Mouse (Mus musculus) adrenal gland, adult (tissue): ENCODE measurements around the gene 1700020L24Rik.

Source experiments
- DNase-seq, 2 experiments: peaks; one replicate each; pipeline ENCODE4 v3.0.0; 2022 to 2023; ENCODE audit warnings: low spot score in 1 of 2; ENCODE audit not compliant: inconsistent age in 2 of 2

Gene 1700020L24Rik

DNA sequence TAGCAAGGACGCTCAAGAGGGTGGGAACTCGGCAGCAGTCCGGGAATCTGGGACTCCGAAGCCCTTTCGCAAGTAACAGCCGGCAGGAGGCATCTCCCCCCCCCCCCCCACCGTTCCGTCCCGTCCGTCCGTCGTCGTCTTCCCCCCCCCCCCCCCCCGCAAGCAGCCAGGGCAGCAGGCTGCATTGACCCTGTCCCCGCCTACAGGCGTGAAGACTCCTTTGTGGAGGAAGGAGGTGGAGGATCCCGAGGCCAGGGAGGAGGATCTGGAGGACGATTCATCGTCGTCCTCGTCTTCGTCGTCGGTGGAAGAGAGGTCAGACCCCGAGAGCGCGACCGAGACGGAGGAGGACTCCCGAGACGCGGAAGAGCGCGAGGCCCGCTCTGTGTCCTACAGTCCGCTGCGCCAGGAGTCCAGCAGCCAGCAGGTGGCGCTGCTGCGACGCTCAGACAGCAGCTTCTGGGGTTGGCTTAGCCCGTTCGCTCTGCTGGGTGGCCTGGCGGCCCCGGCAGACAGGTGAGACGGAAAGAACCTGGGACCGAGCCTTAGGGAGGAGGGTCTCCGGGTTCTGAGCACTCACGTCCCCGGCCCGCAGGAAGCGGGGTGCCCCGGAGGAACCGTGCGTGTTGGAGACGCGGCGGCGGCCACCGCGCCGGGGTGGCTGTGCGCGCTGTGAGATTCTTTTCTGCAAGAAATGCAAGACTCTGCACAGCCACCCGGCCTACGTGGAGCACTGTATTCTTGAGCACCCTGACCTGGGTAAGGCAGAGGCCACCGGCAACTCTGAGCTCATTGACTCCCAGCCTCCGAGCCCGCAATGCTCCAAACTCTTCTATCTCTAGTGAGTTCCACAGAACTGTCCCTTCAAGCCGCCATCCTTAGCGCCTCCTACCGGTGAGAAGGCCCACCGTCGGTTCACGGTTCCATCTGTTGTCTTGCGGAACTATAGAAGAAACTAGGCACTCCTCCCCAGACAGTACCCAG, 2.9 kb downstream of the 1700020L24Rik start:
- DNase-seq, result peak; percentile 88 to 96

DNA sequence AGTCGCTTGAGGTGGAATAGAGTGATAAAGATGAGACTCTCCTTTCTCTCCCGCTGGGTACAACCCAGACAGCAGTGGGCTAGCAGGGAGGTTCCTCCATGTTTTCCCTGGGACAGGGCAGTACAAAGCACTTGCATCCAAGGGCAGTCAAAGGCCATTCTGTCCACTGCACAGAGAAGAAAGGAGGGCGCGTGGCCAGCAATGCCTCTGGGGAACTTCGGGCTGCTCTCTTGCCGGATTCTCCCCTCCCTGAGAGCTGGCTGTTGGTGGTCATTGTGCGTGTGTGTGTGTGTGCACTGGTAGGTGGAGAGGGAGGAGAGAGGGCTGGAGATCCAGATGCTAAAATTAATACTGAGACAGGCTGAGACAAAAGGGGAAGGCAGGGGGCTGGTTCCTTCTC, 3.8 kb downstream of the 1700020L24Rik start:
- DNase-seq, result peak; percentile 40 to 79

DNA sequence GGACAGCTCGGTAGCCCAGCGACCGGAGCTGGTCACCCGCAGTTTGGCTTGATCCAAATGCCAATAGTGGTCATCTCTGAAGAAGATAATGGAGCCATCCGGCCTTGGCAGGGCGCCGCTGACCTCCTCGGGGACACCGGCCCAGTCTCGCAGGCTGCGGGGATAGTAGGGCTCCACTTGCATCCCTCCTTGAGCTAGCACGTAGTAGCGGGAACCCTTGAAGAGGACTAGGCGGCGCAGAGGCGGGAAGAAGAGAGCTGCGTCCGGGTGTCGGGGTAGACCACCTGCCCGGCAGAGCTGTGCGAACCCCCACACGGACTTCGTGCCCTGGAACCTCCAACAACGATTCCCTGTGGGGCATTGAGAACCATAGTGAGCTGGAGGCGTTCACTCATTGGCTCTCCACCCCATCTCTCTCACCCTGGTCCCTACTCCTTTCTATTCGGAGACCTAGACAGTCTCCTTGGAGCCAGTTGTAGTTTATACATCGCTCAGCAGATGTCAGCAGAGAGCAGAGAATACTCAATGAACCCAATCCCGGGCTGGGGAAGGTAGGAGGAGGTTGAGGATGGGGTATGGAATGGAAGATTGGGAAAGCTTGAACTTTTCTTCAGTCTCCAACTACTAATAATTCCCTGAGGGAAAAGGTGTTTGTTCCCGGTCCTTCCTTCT, 5.3 kb downstream of the 1700020L24Rik start:
- DNase-seq, result peak; percentile 73 to 94

DNA sequence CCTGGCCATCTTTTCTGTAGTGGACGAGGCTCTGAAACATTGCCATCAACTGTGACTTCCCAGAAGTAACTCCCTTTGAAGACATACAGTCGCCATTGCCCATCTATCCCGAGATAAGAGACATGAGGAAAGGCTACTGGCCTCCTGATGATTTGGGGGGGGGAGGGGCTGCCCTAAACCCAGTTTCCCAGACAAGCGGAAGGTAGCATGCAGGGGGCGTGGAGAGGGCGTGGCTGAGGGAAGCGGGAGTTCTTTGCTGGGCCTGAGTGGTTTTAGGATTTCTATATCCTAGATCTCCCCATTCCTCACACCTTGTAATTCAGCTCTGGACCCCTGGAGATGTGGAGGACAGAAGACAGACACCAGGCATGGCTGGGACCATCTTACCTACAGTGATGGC, 6.3 kb downstream of the 1700020L24Rik start:
- DNase-seq, result no peak

- DNase-seq, result peak in 1 of 2 experiments; percentile 25
Measured at GRCm38 (mm10) chr11:83445001-83445400, 7.5 kb downstream of the 1700020L24Rik start.

DNA sequence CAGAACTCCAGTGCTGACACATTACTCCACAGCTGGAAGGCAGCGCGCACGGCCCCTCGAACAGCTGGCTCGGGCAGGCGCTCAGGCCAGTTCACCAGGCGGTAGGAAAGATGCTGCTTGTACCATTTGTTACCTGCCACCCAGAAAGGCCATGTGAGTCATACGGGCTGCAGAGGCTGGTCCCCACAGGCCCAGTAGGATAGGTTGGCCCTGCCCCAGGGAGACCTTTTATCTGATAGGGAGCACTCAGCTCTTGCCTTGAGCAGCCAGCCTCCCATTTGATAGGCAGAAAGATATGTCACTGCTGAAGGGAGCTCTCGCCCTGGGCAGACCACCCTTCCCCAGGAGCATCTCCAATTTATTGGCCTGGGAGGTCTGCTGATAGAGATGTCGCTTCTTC, 10.1 kb downstream of the 1700020L24Rik start:
- DNase-seq, result peak in 1 of 2 experiments; percentile 36

- DNase-seq, result peak; percentile 37 to 69
Measured at GRCm38 (mm10) chr11:83448021-83448926, 10.8 kb downstream of the 1700020L24Rik start.

DNA sequence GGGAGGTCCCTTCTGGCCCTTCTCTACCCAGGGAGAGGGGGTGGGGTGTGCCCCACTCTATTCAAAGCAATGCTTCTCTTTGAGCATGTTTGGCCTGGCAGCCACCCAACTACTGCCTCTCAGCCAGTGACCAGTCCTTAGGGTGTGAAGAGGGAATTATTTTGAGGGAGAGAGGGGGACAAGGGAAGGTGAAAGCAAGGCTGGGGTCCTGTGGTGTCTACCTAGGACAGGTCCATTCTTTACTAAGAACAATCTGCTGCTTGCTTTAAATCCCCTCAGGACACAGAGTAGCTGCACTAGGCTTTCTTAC, 11.4 kb downstream of the 1700020L24Rik start:
- peak; percentile 30 to 64 for DNase-seq

GRCm38 (mm10) chr11:83449298-83449697, 11.8 kb downstream of the 1700020L24Rik start:
- DNase-seq, result peak; percentile 19 to 55

DNA sequence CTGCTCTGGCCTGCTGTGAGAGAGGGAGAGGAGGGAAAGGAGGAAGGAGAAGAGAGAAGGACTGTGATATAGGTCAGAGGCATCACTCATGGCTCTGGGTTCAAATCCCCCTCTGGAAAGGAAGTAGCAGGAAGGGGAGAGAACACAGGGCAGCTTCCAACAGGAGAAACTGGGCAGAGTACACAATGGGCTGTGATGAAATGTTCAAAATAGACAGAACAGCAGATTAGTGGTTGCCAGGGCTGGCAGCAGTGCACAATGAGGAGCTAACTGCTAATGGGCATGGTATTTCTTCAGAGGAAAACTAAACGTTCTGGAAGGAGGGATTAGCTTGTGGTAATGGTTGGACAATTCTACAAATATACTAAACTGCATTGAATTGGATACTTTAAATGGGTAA, 13.1 kb downstream of the 1700020L24Rik start:
- DNase-seq, result peak in 1 of 2 experiments; percentile 33

GRCm38 (mm10) chr11:83451281-83451680, 13.8 kb downstream of the 1700020L24Rik start:
- peak in 1 of 2 experiments; percentile 6 for DNase-seq

DNA sequence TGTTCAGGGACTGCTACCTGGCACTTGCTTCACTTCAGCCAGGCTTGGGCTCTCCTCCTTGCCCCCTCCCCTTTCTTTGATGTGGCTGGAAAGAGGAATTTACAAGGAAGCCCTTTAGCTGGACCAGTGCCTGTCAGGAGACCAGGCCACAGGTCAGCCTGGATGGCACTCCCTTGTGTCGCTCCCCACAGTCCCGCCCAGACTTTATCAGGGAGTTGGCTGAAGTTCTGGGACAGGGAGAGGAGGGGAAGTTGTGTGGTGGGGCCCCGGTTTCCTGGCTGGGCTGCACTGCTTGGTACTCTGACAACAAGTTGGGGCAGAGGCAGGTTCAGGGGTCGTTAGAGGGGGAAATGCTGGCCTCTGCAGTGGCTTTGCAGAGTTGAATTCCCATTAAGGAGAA, 17.1 kb downstream of the 1700020L24Rik start:
- DNase-seq, result peak; percentile 44 to 76

DNA sequence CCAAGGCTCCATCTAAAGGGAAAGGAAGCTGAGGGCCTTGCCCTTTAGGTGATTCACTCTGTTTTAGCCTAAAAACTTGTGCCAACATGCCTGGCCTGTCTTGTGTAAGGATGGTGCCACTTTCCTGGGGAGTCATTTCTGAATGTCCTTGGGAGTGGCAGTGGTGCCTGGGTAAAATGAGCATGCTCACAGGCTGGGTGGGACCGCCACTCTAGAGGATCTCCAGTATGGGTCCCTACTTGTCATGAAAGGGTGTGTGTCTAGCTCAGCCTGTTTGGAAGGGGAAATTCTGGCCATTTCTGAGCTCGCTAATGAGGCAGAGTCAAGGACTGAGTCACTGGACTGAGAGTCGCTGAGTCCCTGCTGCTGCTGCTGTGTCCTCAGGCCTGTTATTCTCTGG, 18.1 kb downstream of the 1700020L24Rik start:
- peak; percentile 70 to 93 for DNase-seq

DNA sequence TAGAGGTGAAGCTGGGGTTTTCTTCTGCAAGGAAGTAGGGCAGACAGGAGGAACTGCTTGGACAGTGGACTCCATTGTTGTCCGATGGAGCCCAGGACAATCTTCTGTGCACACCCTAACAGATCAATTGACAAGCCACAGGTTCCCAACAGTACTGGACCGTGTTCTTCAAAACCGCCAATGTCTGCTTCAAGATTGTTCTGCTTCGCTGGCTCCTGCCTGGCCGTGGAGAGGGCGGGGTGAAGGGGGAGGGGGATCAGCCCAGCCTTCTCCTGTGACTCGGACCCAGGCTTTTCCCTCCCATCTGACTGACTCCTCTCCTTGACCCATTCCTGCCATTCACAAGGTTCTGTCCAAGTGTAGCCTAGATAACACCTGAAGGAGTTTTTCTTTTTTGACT, 19.8 kb downstream of the 1700020L24Rik start:
- DNase-seq, result peak; percentile 11 to 43

DNA sequence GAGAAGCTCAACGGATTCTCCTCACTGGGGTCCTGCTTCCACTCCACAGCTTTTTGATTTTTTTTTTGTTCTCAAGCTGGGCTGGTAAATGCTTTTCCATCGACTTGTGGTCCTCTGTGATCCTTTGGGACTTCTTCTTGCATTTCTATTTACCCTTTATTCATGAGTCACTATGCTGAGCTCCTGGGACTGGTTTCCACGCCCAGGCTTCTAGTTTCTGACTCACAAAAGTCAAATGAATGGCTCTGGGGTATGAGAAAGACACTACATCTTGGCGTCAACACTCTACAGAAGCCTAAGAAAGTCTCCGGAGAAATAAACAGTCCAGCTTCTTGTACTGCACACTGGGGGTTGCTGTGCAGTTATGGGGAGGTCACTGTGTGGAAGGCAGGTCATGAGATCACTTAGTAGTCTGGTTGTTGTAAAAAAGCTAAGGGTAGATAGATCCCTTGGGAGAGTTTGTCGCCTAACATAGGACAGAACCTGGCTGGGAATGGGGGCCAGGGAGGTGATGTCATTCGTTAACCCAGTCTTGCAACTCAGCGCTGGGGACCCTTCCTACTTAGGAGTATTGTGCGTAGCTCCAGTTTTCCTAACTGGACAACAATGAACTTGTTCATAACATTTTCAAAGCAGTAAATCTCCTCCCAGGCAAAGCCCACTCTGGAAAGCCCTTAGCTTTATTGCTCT, 20.6 kb downstream of the 1700020L24Rik start:
- DNase-seq, result peak; percentile 46 to 81

GRCm38 (mm10) chr11:83461462-83462027, 24.1 kb downstream of the 1700020L24Rik start:
- DNase-seq, result peak; percentile 12 to 49

DNA sequence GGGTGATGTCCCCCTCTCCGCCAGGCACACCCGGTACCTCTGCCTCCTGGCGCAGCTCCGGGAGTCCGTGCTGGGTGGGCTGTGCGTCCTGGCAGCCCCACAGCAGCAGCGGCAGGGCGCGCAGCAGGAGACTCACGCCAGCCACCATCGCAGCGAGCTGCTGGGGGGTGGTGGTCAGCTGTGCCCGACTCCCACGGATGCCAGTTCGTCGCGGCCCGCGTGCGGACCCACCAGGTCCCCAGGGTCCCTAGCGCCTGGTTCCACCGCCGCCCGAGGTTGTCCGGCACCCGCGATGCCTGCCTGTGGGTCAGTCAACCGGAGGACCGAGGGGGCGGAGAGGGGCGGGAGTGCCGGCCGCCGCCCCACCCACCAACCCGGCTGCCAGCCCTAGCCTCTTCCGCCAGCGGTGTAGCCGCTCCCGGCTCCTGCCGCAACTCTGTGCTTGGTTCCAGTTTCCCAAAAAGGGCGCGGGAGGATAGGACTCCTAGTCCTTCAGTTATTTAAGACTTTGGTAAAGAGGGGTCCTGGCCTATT, 25.3 kb downstream of the 1700020L24Rik start, which contains the start of gene Mmp28:
Gene Mmp28, minus strand, starts transcription at position 361 of the 534 bp plus-strand sequence.
- peak; percentile 84 to 92 for DNase-seq

GRCm38 (mm10) chr11:83465976-83466375, 28.5 kb downstream of the 1700020L24Rik start:
- peak; percentile 73 to 90 for DNase-seq

GRCm38 (mm10) chr11:83467120-83467652, 29.7 kb downstream of the 1700020L24Rik start:
- DNase-seq, result peak; percentile 76 to 84
